Mouse (Mus musculus) midbrain, embryonic 11.5 days (tissue): ENCODE data around the gene Ptch2. TPM values are rescaled to one million over a fixed set of nuclear protein-coding genes. Genes with fewer than 3 reads are reported as not detected.
A peak's percentile ranks its signal among the peaks of the same experiment; 100 is the strongest.

Experiments used
- ATAC-seq: fragments of 200-750 bp; cut with Nextera tagmentation; 2 replicates; pipeline ENCODE4 v1.8.0; 2017; ENCODE audit warnings: moderate TSS enrichment, moderate library complexity; ENCODE audit not compliant: low FRiP score
- DNase-seq: peaks from one replicate; pipeline ENCODE4 v3.0.0; 2015; ENCODE audit warnings: low spot score; ENCODE audit errors: missing footprints
- H3K27ac ChIP-seq: fragments of 300-500 bp; sonication (generic); 2 replicates; pipeline ENCODE4 v1.5.1; 2014; ENCODE audit warnings: low read depth, low read length
- H3K27me3 ChIP-seq: fragments of 300-500 bp; sonication (generic); 2 replicates; pipeline ENCODE4 v1.6.1; 2014; ENCODE audit warnings: mild to moderate bottlenecking, low read length, moderate library complexity, mixed read lengths; ENCODE audit not compliant: control insufficient read depth, insufficient read depth
- H3K36me3 ChIP-seq: fragments of 300-500 bp; sonication (generic); 2 replicates; pipeline ENCODE4 v1.6.1; 2014; ENCODE audit warnings: mild to moderate bottlenecking, low read length, moderate library complexity, mixed read lengths; ENCODE audit not compliant: control insufficient read depth, insufficient read depth
- H3K4me1 ChIP-seq: fragments of 300-500 bp; sonication (generic); 2 replicates; pipeline ENCODE4 v1.6.1; 2014; ENCODE audit warnings: low read length; ENCODE audit not compliant: control insufficient read depth, insufficient read depth
- H3K4me2 ChIP-seq: fragments of 300-500 bp; sonication (generic); 2 replicates; pipeline ENCODE4 v1.6.1; 2014; ENCODE audit warnings: mild to moderate bottlenecking, moderate library complexity
- H3K4me3 ChIP-seq: fragments of 300-500 bp; sonication (generic); 2 replicates; pipeline ENCODE4 v1.5.1; 2014; ENCODE audit warnings: low read depth, low read length
- H3K9ac ChIP-seq: fragments of 300-500 bp; sonication (generic); 2 replicates; pipeline ENCODE4 v1.6.1; 2014; ENCODE audit warnings: low read length
- H3K9me3 ChIP-seq: fragments of 300-500 bp; sonication (generic); 2 replicates; pipeline ENCODE4 v1.6.1; 2016; ENCODE audit warnings: low read length; ENCODE audit not compliant: control insufficient read depth
- WGBS: fragments of 180-500 bp; shearing (Covaris S2); extraction: QIAGEN DNeasy Blood & Tissue Kit; methylation state at CpG from one replicate; pipeline ENCODE4 v1.1.7; 2014; 5-methylcytosine and 5-hydroxymethylcytosine counted together
- polyA plus RNA-seq: library from polyadenylated mRNA; unstranded; fragments of >200 nt; fragmentation: Nextera tagmentation; extraction: Ambion mirVana; gene quantifications from 2 replicates; pipeline ENCODE4 v1.2.1, GENCODE M21; 2014

Gene Ptch2
- polyA plus RNA-seq, 1 experiment from 2014 or later = 5.0 TPM

DNA sequence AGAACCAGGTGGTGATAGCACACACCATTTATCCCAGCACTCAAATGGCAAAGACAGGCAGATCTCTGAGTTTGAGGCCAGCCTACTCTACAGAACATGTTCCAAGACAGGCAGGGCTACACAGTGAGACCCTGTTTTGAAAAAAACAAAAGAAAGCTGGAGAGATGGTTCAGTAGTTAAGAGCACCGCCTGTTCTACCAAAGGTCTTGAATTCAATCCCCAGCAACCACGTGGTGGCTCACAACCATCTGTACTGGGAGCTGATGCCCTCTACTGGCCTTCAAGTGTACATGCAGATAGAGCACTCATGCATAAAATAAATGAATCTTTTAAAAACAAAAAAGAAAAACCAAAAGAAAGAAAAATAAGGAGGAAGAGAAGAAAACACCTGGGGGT, 43.3 kb downstream of the Ptch2 start:
- H3K4me1 ChIP-seq = peaks cover 6% of the 10 kb centered on the region
- H3K27me3 ChIP-seq = no peaks in the 10 kb centered on the region; the same call in 1 of the 2 replicates
- no peak overlapping the region for H3K27ac ChIP-seq
- H3K4me2 ChIP-seq = no peak overlapping the region
- no peaks in the 10 kb centered on the region for H3K9me3 ChIP-seq
- WGBS = 0% methylated on average over 2 of the region's 2 CpGs
- ATAC-seq (0 out of 2 replicates have a peak, but pooled peaks have one; percentile 35), DNase-seq (peak; percentile 88)
- H3K4me3 ChIP-seq = no peak overlapping the region
- H3K36me3 ChIP-seq = no peaks in the 10 kb centered on the region
- H3K9ac ChIP-seq = no peak overlapping the region

DNA sequence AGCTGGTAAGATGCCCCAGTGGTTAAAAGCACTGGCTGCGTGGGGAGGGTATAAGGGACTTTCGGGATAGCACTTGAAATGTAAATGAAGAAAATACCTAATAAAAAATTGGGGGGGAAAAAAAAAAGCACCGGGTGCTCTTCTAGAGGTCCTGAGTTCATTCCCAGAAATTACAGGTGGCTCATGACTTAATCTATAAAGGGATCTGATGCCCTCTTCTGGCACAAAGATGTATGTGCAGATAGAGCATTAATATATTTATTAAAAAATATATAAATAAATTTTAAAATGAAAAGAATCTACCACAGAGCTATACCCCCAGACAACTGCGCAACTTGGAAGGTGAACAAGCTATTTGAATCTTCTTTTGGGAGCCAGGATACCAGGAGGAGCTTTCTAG, 44.7 kb downstream of the Ptch2 start:
- Histone ChIP-seq H3K4me1 (no peaks in the 10 kb centered on the region), H3K36me3 (no peaks in the 10 kb centered on the region), H3K9ac (no peak overlapping the region), H3K4me3 (no peak overlapping the region), H3K4me2 (no peak overlapping the region), H3K9me3 (no peaks in the 10 kb centered on the region), H3K27me3 (no peaks in the 10 kb centered on the region; the same call in 1 of the 2 replicates), H3K27ac (no peak overlapping the region)
- ATAC-seq (no peak), DNase-seq (peak; percentile 80)
- 36% methylated on average over 4 of the region's 4 CpGs for WGBS

DNA sequence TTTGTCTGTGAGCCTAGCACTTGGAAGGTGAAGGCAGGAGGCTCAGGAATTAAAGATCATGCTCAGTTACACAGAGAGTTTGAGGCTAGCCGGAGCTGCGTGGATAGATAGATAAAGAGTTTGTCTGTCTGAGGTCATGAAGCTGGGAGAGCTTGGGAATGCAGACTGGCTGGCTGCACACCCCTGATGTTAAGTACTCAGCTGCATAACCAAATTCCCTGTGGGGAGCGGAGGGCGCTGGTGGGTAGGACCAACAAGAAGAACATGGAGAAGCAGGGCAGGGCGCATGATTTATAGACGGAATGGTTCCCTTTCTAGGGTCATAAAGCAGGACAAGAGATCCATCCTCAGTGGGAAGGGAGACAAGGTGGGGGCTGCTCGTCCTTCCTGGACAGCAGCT, 47.1 kb downstream of the Ptch2 start:
- Histone ChIP-seq H3K36me3 (no peaks in the 10 kb centered on the region), H3K27ac (no peak overlapping the region), H3K4me3 (no peak overlapping the region), H3K27me3 (no peaks in the 10 kb centered on the region), H3K9ac (no peak overlapping the region), H3K4me1 (no peaks in the 10 kb centered on the region), H3K9me3 (no peaks in the 10 kb centered on the region), H3K4me2 (no peak overlapping the region)
- WGBS = 75% methylated on average over 7 of the region's 7 CpGs
- DNase-seq (no peak), ATAC-seq (no peak)

DNA sequence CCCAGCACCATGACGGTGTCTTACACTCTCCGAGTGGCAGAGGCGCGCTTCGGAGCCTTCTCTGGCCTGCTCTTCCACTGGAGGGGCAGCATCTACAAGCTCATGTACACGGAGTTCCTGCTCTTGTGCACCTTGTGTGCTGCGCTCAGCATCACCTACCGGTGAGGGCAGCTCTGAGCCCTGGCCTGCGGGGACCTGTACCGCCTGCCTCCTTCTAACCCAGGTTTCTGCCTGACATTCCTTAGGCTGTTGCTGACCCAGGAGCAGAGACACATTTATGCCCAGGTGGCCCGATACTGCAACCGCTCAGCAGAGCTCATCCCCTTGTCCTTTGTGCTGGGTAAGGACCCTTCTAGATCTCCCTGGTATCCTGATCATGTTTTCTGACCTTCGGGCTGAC, 49.4 kb downstream of the Ptch2 start:
- Histone ChIP-seq H3K36me3 (peaks cover 4% of the 10 kb centered on the region; the same call in 1 of the 2 replicates), H3K9ac (no peak overlapping the region), H3K4me3 (no peak overlapping the region), H3K4me2 (no peak overlapping the region), H3K27ac (no peak overlapping the region), H3K27me3 (no peaks in the 10 kb centered on the region), H3K9me3 (no peaks in the 10 kb centered on the region), H3K4me1 (no peaks in the 10 kb centered on the region)
- ATAC-seq (no peak), DNase-seq (no peak)
- WGBS = 95% methylated on average over 13 of the region's 13 CpGs

DNA sequence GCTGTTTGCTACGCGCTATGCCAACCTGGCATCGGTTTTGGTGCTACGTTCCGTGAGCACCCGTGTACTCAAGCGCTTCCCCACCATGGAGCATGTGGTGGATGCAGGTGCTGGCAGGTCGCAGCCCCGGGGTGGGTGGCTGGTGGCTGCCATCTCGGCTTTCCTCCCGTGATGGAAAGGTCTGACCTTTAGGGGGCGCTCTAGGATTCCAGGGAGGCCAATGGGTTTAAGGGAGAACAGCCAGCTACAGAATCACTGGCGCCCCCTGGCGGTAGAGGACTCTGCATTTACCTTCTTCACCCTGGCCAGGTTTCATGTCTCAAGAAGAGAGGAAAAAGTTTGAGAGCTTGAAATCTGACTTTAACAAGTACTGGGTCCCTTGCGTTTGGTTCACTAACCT, 50.3 kb downstream of the Ptch2 start:
- peak; percentile 27; the same call in 1 of the 2 replicates for ATAC-seq
- H3K27me3 ChIP-seq = no peaks in the 10 kb centered on the region
- DNase-seq = peak; percentile 94
- 30% methylated on average over 15 of the region's 15 CpGs for WGBS
- peaks cover 9% of the 10 kb centered on the region for H3K36me3 ChIP-seq
- no peak overlapping the region for H3K4me2 ChIP-seq
- no peaks in the 10 kb centered on the region for H3K4me1 ChIP-seq
- no peak overlapping the region for H3K27ac ChIP-seq
- no peak overlapping the region for H3K4me3 ChIP-seq
- H3K9me3 ChIP-seq = no peaks in the 10 kb centered on the region
- no peak overlapping the region for H3K9ac ChIP-seq

DNA sequence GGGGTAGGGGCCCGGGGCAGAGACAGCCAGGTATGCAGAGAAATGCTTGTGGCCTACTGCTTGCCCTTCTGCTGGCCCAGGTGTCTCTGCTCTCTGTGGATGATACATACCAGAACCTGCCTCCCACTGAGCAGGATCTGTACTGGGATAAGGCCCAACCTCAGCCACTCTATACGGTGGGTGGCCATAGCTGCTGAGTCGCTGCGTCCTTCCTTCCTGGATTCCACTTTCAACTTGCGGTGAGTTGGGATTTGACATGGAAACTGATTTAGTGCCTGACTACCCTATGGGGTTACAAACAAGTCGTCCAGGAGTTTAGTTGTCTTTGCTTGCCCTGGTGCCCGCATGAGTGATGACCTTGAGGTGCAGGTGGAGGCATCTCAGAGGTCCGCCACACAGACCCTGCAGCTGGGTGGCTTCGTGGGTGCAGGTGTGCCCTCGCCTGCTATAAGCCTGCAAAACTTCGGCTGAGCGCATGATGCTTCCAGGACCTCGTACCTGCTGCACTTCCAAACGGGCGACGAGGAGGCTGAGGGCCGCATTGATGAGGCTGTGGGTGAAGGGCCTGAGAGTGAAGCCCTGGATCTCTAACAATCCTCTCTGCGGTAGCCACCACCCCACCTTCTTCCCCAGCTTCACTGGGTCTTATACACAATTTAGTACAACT, 52.3 kb downstream of the Ptch2 start:
- Histone ChIP-seq H3K27me3 (no peaks in the 10 kb centered on the region), H3K36me3 (peaks cover 25% of the 10 kb centered on the region), H3K9ac (no peak overlapping the region), H3K9me3 (no peaks in the 10 kb centered on the region), H3K27ac (no peak overlapping the region), H3K4me2 (no peak overlapping the region), H3K4me3 (no peak overlapping the region), H3K4me1 (no peaks in the 10 kb centered on the region; the same call in 1 of the 2 replicates)
- DNase-seq (no peak), ATAC-seq (no peak)
- 86% methylated on average over 18 of the region's 18 CpGs for WGBS

DNA sequence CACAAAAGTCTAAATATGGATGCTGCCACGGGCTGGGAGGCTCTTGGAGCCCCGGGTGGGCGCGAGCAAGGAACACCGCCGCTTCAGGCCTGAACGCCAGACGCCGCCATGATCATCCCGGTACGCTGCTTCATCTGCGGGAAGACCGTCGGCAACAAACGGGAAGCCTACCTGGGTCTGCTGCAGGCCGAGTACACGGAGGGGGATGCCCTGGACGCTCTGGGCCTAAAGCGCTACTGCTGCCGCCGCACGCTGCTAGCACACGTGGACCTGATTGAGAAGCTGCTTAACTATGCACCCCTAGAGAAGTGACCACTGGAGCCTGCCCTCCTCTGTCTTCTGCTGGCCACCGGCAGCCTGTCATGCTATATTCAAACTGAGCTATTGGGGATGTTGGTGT, 52.9 kb downstream of the Ptch2 start:
- Histone ChIP-seq H3K4me3 (no peak overlapping the region), H3K4me2 (no peak overlapping the region), H3K9ac (no peak overlapping the region), H3K27me3 (no peaks in the 10 kb centered on the region), H3K9me3 (no peaks in the 10 kb centered on the region), H3K36me3 (peaks cover 30% of the 10 kb centered on the region), H3K4me1 (no peaks in the 10 kb centered on the region; the same call in 1 of the 2 replicates), H3K27ac (no peak overlapping the region)
- 74% methylated on average over 24 of the region's 24 CpGs for WGBS
- DNase-seq (no peak), ATAC-seq (0 out of 2 replicates have a peak, but pooled peaks have one; percentile 20)

DNA sequence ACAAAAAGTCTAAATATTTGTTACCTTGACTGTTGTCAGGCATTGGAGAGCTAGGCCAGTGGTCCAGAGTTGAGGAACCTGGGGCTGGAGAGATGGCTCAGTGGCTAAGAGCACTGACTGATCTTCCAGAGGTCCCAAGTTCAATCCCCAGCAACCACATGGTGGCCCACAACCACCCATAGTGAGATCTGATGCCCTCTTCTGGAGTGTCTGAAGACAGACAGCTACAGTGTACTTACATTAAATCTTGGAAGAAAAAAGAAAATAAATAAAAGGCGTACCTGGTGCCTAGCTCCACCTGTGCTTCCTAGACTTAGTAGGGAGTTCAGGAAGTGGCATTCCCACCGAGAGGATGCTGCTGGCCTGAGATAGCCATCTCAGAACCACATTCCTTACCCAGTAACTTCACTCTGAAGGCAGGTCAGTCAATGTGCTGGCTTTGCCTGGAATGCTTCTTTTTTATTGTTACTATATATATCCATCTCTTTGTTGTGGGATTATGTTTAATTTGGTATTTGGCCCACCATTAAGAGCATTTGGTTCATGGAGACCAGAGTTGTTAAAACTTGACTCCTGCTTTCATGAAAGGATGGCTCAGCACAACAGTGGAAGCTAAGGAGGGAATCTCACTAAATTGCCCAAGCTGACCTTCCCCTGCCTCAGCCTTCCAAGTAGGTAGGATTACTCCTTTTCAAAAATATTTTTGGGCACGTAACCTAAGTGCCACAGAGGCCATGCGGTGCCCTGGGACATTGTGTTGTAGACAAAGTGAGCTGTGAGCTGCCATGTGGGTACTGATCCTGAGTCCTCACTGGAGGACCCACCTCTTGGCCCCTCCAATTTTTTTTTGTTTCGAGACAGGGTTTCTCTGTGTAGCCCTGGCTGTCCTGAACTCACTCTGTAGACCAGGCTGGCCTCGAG, 53.7 kb downstream of the Ptch2 start:
- Histone ChIP-seq H3K36me3 (peaks cover 30% of the 10 kb centered on the region), H3K4me2 (no peak overlapping the region), H3K4me1 (no peaks in the 10 kb centered on the region; the same call in none of the 2 replicates), H3K9ac (no peak overlapping the region), H3K4me3 (no peak overlapping the region), H3K27ac (no peak overlapping the region), H3K27me3 (no peaks in the 10 kb centered on the region), H3K9me3 (no peaks in the 10 kb centered on the region)
- DNase-seq (no peak), ATAC-seq (no peak)
- WGBS = 71% methylated on average over 6 of the region's 6 CpGs

DNA sequence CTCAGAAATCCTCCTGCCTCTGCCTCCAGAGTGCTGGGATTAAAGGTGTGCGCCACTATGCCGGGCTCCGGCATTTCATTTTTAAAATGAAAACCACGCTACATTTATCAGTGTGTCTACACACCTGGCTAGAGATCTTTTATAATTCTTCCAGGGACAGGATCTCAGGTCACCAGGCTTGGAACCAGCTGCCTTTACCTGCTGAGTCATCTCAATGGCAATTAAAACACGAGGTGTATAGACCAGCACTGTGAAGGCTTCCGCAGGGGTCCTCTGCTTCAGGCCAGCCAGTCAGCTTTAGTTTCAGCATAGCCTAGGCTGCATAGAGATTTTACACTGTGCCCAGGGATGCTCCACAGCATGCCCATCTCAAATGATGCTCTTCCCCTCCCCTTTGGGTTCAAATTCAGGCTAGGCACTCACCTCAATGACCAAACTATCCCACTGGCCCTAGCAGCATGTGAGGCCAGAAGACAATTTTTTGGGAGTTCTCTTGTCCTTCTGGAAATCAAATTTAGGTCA, 54.4 kb downstream of the Ptch2 start:
- 90% methylated on average over 6 of the region's 6 CpGs for WGBS
- Histone ChIP-seq H3K4me1 (peaks cover 5% of the 10 kb centered on the region), H3K9me3 (no peaks in the 10 kb centered on the region), H3K27ac (no peak overlapping the region), H3K36me3 (peaks cover 30% of the 10 kb centered on the region), H3K27me3 (no peaks in the 10 kb centered on the region), H3K9ac (no peak overlapping the region), H3K4me2 (no peak overlapping the region), H3K4me3 (no peak overlapping the region)
- no peak for ATAC-seq
- DNase-seq = no peak
